Mouse (Mus musculus) midbrain, embryonic 11.5 days (tissue): ENCODE results near the gene Gm20708. TPM values are rescaled to one million over a fixed set of nuclear protein-coding genes. Genes with fewer than 3 reads are reported as not detected.

Experiments used
- ATAC-seq: fragments of 200-750 bp; cut with Nextera tagmentation; 2 replicates; pipeline ENCODE4 v1.8.0; 2017; ENCODE audit warnings: moderate TSS enrichment, moderate library complexity; ENCODE audit not compliant: low FRiP score
- DNase-seq: peaks from one replicate; pipeline ENCODE4 v3.0.0; 2015; ENCODE audit warnings: low spot score; ENCODE audit errors: missing footprints
- H3K27ac ChIP-seq: fragments of 300-500 bp; sonication (generic); 2 replicates; pipeline ENCODE4 v1.5.1; 2014; ENCODE audit warnings: low read depth, low read length
- H3K27me3 ChIP-seq: fragments of 300-500 bp; sonication (generic); 2 replicates; pipeline ENCODE4 v1.6.1; 2014; ENCODE audit warnings: mild to moderate bottlenecking, low read length, moderate library complexity, mixed read lengths; ENCODE audit not compliant: control insufficient read depth, insufficient read depth
- H3K36me3 ChIP-seq: fragments of 300-500 bp; sonication (generic); 2 replicates; pipeline ENCODE4 v1.6.1; 2014; ENCODE audit warnings: mild to moderate bottlenecking, low read length, moderate library complexity, mixed read lengths; ENCODE audit not compliant: control insufficient read depth, insufficient read depth
- H3K4me1 ChIP-seq: fragments of 300-500 bp; sonication (generic); 2 replicates; pipeline ENCODE4 v1.6.1; 2014; ENCODE audit warnings: low read length; ENCODE audit not compliant: control insufficient read depth, insufficient read depth
- H3K4me2 ChIP-seq: fragments of 300-500 bp; sonication (generic); 2 replicates; pipeline ENCODE4 v1.6.1; 2014; ENCODE audit warnings: mild to moderate bottlenecking, moderate library complexity
- H3K4me3 ChIP-seq: fragments of 300-500 bp; sonication (generic); 2 replicates; pipeline ENCODE4 v1.5.1; 2014; ENCODE audit warnings: low read depth, low read length
- H3K9ac ChIP-seq: fragments of 300-500 bp; sonication (generic); 2 replicates; pipeline ENCODE4 v1.6.1; 2014; ENCODE audit warnings: low read length
- H3K9me3 ChIP-seq: fragments of 300-500 bp; sonication (generic); 2 replicates; pipeline ENCODE4 v1.6.1; 2016; ENCODE audit warnings: low read length; ENCODE audit not compliant: control insufficient read depth
- WGBS: fragments of 180-500 bp; shearing (Covaris S2); extraction: QIAGEN DNeasy Blood & Tissue Kit; methylation state at CpG from one replicate; pipeline ENCODE4 v1.1.7; 2014; 5-methylcytosine and 5-hydroxymethylcytosine counted together
- polyA plus RNA-seq: library from polyadenylated mRNA; unstranded; fragments of >200 nt; fragmentation: Nextera tagmentation; extraction: Ambion mirVana; gene quantifications from 2 replicates; pipeline ENCODE4 v1.2.1, GENCODE M21; 2014

Gm20708 gene
- polyA plus RNA-seq, 1 experiment from 2014 or later: 0.20 TPM

GRCm38 (mm10) chr11:117872861-117873608 is 63.6 kb downstream of the Gm20708 start, which contains the start of gene Tha1:
Tha1 (minus strand) TSS chr11:117873481.
- 2% methylated on average over 50 of the region's 51 CpGs for WGBS
- H3K4me3 ChIP-seq: peak within 1 kb of the TSS; percentile 67

DNA sequence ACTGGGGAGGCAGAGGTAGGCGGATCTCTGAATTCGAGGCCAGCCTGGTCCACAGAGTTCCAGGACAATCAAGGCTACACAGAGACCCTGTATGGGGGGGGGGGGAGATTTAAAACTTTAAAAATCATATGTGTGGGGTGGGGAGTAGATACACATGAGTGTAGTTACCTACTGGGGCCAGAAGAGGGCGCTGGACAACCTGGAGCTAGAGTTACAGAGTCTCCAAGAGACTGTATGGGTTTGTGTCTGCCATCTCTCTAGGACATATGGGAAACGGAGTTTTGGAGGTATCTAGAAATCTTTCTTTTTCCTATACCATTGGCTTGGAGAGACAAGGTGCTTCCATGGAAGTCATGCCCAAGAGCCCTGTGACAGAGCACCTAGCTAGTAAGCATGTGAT is 65.0 kb downstream of the Gm20708 start:
- peaks cover 16% of the 10 kb centered on the region for H3K4me1 ChIP-seq
- no peak for ATAC-seq

More at GRCm38 (mm10) chr11:117872861-117873608, 63.6 kb downstream of the Gm20708 start, which contains the start of gene Tha1:
- peak within 1 kb of the TSS; percentile 95 for H3K4me2 ChIP-seq
- DNase-seq (peak; percentile 96), ATAC-seq (peak; percentile 84)
- H3K9me3 ChIP-seq: no peaks in the 10 kb centered on the region
- H3K9ac ChIP-seq: peak within 1 kb of the TSS; percentile 81
- H3K36me3 ChIP-seq: no peaks in the 10 kb centered on the region
- peak within 1 kb of the TSS; percentile 7; the same call in 1 of the 2 replicates for H3K27ac ChIP-seq
- no peaks in the 10 kb centered on the region for H3K27me3 ChIP-seq
- H3K4me1 ChIP-seq: peaks cover 11% of the 10 kb centered on the region

GRCm38 (mm10) chr11:117875681-117876080 is 66.2 kb downstream of the Gm20708 start:
- DNase-seq: no peak
- no peak overlapping the region for H3K27ac ChIP-seq
- ATAC-seq: no peak
- 26% methylated on average over 6 of the region's 6 CpGs for WGBS
- H3K9me3 ChIP-seq: no peaks in the 10 kb centered on the region
- H3K27me3 ChIP-seq: no peaks in the 10 kb centered on the region
- H3K36me3 ChIP-seq: no peaks in the 10 kb centered on the region
- no peak overlapping the region for H3K4me2 ChIP-seq
- H3K4me1 ChIP-seq: peaks cover 14% of the 10 kb centered on the region
- no peak overlapping the region for H3K4me3 ChIP-seq
- H3K9ac ChIP-seq: no peak overlapping the region

More for the DNA sequence above, 65.0 kb downstream of the Gm20708 start:
- Histone ChIP-seq H3K4me3 (no peak overlapping the region), H3K36me3 (no peaks in the 10 kb centered on the region), H3K27me3 (no peaks in the 10 kb centered on the region), H3K27ac (no peak overlapping the region), H3K4me2 (no peak overlapping the region), H3K9ac (no peak overlapping the region), H3K9me3 (no peaks in the 10 kb centered on the region)
- 60% methylated on average over 4 of the region's 4 CpGs for WGBS
- no peak for DNase-seq

GRCm38 (mm10) chr11:117877917-117878745 is 68.7 kb downstream of the Gm20708 start:
- ATAC-seq (peak; percentile 14; the same call in 1 of the 2 replicates), DNase-seq (no peak)
- no peaks in the 10 kb centered on the region for H3K36me3 ChIP-seq
- no peak overlapping the region for H3K27ac ChIP-seq
- H3K4me2 ChIP-seq: no peak overlapping the region
- WGBS: 43% methylated on average over 13 of the region's 13 CpGs
- no peaks in the 10 kb centered on the region for H3K27me3 ChIP-seq
- H3K4me1 ChIP-seq: peaks cover 8% of the 10 kb centered on the region
- H3K4me3 ChIP-seq: no peak overlapping the region
- no peaks in the 10 kb centered on the region for H3K9me3 ChIP-seq
- no peak overlapping the region for H3K9ac ChIP-seq

DNA sequence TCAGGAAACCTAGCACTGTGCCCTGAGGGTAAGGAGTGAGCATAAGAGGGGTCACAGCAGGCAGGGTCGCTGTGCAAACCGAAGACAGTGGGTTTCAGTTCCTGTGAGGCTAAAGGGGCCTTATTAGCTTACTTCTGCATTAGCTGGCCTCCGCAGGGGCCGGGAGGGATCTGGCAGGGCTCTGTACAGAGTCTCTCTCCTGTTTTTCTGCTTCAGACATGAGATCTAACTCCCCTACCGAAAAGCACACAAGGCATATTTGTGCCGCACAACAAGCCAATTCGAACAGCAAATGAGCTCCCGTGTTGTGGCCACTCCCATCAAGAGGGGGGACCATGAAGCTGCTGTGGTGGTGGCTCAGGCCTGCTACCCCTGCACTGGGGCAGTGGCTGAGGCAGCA is 69.4 kb downstream of the Gm20708 start:
- whole genome bisulfite sequencing: 26% methylated on average over 8 of the region's 8 CpGs
- no peaks in the 10 kb centered on the region for H3K36me3 ChIP-seq
- H3K4me2 ChIP-seq: no peak overlapping the region
- H3K27ac ChIP-seq: no peak overlapping the region
- H3K9me3 ChIP-seq: no peaks in the 10 kb centered on the region
- DNase-seq (no peak), ATAC-seq (no peak)
- H3K9ac ChIP-seq: no peak overlapping the region
- H3K4me3 ChIP-seq: no peak overlapping the region
- H3K4me1 ChIP-seq: peaks cover 7% of the 10 kb centered on the region; the same call in 1 of the 2 replicates
- H3K27me3 ChIP-seq: no peaks in the 10 kb centered on the region

GRCm38 (mm10) chr11:117879676-117880075 is 70.2 kb downstream of the Gm20708 start:
- H3K27ac ChIP-seq: no peak overlapping the region
- no peaks in the 10 kb centered on the region for H3K36me3 ChIP-seq
- H3K4me2 ChIP-seq: no peak overlapping the region
- H3K4me3 ChIP-seq: no peak overlapping the region
- no peak overlapping the region for H3K9ac ChIP-seq
- 80% methylated on average over 6 of the region's 6 CpGs for WGBS
- DNase-seq (no peak), ATAC-seq (no peak)
- H3K27me3 ChIP-seq: no peaks in the 10 kb centered on the region
- H3K4me1 ChIP-seq: peaks cover 7% of the 10 kb centered on the region; the same call in 1 of the 2 replicates
- no peaks in the 10 kb centered on the region for H3K9me3 ChIP-seq

DNA sequence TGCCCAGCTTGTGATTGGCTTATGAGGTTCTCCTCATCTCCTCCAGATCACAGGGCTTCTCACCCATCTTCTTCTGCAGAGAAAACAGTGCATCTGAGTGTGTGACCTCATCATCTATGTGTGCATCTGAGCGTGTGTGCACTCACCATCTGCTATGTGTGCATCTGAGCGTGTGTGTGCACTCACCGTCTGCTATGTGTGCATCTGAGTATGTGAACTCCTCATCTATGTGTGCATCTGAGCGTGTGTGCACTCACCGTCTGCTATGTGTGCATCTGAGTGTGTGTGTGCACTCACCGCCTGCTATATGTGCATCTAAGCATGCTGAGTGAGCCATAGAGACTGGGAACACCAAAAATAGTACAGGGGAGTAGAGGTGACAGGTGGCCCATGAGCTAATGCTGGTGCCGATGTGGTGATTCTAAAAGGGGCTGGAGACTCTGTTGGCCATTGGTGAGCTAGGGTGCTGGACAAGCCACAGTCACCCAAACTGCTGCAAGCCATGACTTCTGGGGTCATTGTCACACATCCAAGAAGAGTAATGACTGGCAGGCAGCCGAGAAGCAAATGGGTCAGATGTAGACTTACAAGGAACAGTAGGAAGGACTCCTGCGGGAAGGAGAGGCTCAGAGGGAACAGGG is 71.0 kb downstream of the Gm20708 start:
- H3K4me1 ChIP-seq: peaks cover 7% of the 10 kb centered on the region; the same call in 1 of the 2 replicates
- no peak overlapping the region for H3K4me3 ChIP-seq
- no peak overlapping the region for H3K9ac ChIP-seq
- ATAC-seq (no peak), DNase-seq (no peak)
- no peaks in the 10 kb centered on the region for H3K36me3 ChIP-seq
- H3K27me3 ChIP-seq: no peaks in the 10 kb centered on the region
- H3K4me2 ChIP-seq: no peak overlapping the region
- no peaks in the 10 kb centered on the region for H3K9me3 ChIP-seq
- H3K27ac ChIP-seq: no peak overlapping the region
- WGBS: 91% methylated on average over 9 of the region's 9 CpGs

- Histone ChIP-seq H3K9me3 (no peaks in the 10 kb centered on the region), H3K4me1 (peaks cover 7% of the 10 kb centered on the region; the same call in 1 of the 2 replicates), H3K36me3 (no peaks in the 10 kb centered on the region), H3K9ac (no peak overlapping the region), H3K4me2 (no peak overlapping the region), H3K27ac (no peak overlapping the region), H3K27me3 (no peaks in the 10 kb centered on the region), H3K4me3 (no peak overlapping the region)
- ATAC-seq: no peak
- DNase-seq: no peak
- 88% methylated on average over 6 of the region's 6 CpGs for WGBS
Measured at GRCm38 (mm10) chr11:117880977-117881358, 71.5 kb downstream of the Gm20708 start.
